Mouse (Mus musculus): ENCODE data around the gene Ascl5.
A peak's percentile ranks its signal among the peaks of the same experiment; 100 is the strongest.

The Ascl5 gene

DNA sequence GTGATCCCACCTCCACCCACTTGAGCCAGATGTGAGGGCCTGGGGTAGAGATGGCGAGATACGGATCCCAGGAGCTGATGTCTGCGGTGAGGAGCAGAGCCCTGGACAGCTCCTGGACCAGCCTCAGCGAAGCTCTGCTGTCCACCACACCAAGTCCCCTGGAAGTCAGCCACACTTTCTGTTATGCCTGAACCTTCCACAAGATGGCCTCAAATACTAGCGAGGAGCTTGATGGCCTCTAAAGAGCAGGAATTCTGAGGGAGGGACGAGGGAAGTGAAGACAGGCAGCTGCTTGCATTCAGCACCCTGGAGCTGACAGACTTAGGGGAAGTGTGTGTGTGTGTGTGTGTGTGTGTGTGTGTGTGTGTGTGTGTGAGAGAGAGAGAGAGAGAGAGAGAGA lies 861 bp downstream of the Ascl5 start:
- ATAC-seq (ENCODE audit: low TSS enrichment): peak; percentile 25

DNA sequence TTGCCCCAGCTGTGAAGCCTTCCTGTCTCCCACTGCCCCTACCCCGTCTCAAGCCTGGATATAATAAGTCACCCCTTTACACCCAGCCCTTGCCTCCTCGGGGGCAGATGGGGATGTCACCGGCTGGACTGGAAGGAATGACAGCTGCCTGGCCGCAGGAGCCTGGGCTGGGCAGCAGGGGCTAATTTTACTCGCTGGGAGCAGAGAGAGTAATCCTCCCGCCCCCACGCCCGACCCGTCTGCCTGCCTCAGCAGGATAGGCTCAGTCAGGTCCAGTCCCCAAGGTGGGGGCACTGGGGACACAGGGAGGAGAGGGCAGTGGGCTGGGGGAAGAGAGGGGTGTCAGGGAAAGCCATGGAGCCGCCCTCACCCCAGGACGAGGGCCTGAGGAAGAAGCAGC lies 1.9 kb downstream of the Ascl5 start, which contains the start of gene Cacna1s:
TSS of gene Cacna1s (plus strand) at position 204 of the 400 bp plus-strand sequence.
- no peak for ATAC-seq (ENCODE audit: low TSS enrichment)

DNA sequence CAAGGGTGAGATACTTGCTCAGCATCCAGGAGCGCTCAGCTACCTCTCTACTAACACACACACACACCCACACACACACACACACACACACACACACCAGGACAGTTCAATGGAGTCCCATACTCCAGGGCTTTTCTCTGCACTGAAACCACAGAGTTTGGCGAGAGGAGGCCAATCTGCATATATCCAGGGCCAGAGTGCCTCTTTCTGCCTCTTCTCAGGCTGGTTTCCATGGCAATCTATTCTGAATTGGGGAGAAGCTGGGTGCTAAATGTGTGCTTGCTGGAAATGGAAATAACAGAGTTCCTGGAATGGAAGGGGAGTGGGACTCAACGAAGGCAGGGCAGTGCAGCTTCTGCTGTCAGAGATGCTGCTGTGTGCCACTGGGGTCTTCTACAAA lies 5.2 kb downstream of the Ascl5 start:
- peak; percentile 81 for ATAC-seq (ENCODE audit: low TSS enrichment)

DNA sequence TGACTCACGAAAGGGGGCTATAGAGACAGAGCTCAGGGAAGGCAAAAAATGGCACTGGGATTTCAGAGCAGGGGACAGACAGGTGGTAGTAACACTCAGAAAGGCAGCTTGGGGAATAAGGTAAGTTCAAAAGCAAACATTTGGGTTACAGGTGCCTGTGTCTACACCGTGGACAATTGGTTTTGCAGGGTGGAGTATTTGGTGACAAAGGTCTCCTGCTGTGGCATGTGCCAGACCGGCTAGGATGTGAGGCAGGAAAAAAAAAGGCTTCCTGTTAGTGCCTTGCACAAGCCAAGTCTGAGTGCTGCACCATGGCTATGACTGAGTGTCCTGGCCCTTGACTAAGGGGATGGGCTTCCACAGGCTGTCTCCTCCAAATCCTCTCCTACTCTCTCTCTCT lies 8.0 kb downstream of the Ascl5 start:
- ATAC-seq (ENCODE audit: low TSS enrichment): no peak

DNA sequence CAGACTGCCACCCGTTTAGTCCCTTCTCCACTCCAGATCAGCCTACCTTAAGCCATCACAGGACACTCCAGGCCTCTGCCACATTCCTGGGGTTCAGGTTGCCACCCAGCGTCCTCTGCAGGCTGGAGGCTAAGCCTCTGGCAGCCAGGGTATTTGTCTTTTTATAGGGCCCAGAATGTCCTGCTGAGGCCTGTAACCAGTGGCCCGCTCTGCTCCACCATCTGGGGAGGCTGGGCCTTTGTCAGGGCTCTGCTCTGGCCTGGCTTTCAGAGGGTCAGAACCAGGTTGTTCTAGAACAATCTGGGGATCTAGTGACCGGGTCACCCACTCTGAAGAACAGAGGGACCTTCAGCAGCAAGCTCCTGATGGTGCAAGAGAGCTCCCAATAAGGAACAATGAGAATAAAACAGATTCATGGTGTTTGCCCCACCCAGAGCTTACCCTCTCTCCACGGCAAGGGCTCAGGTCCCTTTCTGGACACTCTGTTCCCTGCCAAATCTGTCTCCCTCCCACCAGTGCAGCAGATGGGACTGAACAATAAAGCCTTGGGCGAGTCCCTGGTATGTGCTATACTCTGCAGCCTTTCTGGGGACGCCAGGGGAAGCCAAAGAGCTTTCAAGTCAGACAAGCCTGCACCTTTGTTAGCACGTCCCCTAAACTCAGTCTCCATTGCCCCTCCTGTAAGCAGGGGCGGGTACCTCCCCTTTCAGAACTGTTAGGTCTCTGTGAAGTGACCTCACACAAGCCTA lies 10.6 kb downstream of the Ascl5 start:
- ATAC-seq (ENCODE audit: low TSS enrichment): peak; percentile 25; the same call in 1 of the 2 replicates

DNA sequence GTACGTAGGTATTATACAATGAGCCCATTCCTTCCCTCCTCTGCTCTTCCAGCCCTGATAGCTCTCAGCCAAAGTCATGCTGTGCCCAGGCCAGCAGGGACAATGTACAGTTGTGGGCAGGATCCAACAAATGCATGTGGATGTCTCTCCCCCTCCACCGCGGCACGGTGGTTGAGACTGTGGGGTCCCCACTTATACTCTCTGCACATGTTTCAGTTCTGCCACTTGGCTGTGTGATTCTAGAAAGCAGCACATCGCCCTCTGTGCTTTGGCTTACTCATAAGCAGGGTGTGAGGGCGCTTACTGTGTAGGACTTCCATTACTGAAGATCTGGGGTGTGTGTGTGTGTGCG lies 11.2 kb downstream of the Ascl5 start:
- ATAC-seq (ENCODE audit: low TSS enrichment): peak; percentile 72

DNA sequence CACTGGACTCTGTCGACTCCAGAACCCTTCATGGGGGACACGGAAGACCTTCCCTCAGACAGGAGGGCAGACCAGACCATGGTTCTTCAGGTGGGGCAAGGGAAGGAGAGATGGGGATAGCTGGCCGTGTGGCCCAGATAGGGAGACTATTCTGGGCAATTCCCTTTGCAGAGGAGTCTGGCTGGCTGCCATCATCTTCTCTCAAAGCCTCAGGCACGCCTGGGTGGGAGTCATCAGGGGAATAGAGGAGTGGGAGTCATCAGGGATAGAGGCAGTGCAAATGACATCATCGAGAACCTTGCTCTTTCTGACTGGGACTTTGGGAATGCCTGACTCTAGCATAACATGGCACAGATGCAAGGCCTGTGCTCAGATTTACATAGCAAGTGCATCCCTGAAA lies 13.4 kb downstream of the Ascl5 start:
- ATAC-seq (ENCODE audit: low TSS enrichment): no peak; the same call in 1 of the 2 replicates

DNA sequence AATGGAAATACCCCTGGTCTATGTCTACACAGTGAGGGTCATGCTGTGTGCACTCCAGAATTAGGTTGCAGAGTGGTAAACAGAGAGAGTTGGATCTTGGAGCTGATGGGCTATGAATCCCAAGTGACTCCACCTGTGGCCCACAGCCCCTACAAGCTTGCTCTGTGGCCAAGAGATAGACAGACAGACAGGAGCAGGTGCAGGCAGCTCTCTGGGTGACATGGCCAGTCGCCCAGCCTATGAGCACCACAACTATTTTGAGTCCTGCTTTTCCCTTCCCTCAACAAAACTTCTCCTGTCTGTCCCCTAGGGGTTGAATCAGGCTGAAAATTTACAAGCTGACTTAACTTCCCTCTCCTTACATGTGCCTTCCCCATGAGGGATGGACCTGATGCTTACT lies 16.0 kb downstream of the Ascl5 start:
- ATAC-seq (ENCODE audit: low TSS enrichment): no peak

DNA sequence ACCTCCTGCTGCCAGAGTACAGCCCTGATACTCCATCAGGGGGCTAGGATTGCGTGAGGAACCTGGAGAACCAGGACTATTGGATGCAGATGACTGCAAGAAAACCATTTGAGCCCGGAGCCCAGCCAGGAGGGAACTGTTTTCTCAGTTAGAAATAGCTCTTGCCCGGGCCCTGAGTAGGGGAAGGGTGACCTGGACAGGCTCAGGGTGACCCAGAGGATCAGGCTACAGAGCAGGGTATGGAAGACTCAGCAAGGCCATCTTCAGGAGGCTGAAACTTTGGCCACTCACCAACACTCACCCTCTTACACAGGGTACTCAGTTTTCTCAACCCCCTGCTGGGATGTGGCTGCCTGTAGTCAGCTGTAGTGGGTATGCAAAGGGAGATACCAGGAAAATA lies 17.0 kb downstream of the Ascl5 start:
- ATAC-seq (ENCODE audit: low TSS enrichment): no peak

DNA sequence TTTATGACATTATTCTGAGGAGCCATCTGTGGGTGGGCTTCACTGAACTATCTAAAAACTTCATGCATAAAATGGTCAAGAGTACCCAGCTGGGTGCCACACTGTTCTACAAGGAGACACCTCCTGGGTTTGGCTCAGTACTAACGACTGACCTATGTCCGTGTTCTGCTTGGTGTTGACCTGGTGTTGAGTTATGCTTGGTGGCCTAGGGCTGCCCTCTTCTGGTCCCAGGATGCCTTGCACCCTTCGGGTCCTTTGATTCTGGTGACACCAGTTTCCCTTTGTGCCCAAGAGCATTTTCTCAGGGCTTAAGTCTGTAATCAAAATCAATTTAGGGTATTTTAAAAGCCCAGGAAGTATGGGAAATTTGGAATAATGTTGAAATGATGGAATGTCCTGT lies 25.5 kb downstream of the Ascl5 start:
- peak; percentile 72 for ATAC-seq (ENCODE audit: low TSS enrichment)

DNA sequence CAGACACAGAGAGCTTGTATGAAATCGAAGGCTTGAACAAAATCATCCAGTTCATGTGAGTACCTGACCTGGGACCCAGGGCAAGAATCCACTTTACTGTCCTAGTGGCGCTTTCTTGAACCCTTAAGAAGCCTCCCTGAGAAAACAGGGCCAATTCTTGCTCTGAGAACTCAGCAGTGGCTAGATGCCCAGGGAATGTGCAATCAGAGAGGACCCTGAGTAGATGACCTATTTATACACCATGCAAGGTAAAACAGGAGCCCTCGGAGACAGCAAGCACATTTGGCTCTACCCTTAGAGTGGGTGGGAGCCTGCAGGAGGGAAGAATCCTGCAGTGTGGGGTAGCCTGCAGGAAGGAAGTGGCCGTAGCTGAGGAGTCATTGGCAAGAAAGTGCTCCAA lies 27.1 kb downstream of the Ascl5 start:
- ATAC-seq (ENCODE audit: low TSS enrichment): peak; percentile 64

DNA sequence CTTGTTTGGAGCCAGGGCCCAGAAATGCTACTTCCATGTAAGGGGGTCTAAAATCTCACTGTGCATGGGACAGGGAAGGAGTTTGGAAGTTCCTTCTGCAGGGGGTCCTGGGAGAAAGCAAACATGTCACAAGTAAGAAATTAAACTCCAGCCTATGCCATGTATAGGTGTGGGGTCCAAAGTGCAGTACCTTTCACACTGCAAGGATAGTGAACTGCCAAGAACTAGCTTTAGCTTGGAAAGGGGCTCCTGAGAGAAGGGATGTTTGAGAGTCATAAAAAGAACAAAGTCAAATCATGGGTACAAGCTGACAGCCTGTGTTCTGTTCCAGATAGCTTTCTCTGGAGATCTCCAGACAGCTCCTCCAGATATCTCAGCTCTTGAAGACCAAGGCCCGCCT lies 30.6 kb downstream of the Ascl5 start:
- ATAC-seq (ENCODE audit: low TSS enrichment): no peak

DNA sequence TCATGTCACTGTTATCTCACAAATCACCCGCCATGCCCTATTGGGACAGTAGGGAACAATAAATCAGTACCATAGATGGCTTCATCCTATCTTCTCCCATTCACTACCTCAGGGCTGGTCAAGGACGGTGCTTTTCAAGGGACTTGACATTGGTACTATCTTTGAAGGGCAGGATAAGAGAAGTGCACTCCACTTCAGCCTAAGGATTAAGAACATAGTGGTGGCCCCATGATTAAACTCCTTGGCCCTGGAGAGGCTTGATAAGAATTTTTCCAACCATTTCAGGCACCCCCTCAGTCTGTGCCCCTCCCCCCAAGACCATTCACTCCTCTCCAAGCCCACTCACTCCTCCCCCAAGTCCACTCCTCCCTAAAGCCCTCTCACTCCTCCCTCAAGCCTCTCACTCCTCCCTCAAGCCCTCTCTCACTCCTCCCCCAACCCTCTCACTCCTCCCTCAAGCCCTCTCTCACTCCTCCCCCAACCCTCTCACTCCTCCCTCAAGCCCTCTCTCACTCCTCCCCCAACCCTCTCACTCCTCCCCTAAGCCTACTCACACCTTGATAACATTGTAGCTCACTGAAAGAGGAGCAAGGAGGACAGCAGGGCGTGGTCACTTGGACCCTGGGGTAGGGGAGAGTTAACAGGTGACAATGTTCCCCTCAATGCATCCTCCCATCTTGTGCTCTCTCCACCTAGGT lies 35.5 kb downstream of the Ascl5 start:
- ATAC-seq (ENCODE audit: low TSS enrichment): no peak

DNA sequence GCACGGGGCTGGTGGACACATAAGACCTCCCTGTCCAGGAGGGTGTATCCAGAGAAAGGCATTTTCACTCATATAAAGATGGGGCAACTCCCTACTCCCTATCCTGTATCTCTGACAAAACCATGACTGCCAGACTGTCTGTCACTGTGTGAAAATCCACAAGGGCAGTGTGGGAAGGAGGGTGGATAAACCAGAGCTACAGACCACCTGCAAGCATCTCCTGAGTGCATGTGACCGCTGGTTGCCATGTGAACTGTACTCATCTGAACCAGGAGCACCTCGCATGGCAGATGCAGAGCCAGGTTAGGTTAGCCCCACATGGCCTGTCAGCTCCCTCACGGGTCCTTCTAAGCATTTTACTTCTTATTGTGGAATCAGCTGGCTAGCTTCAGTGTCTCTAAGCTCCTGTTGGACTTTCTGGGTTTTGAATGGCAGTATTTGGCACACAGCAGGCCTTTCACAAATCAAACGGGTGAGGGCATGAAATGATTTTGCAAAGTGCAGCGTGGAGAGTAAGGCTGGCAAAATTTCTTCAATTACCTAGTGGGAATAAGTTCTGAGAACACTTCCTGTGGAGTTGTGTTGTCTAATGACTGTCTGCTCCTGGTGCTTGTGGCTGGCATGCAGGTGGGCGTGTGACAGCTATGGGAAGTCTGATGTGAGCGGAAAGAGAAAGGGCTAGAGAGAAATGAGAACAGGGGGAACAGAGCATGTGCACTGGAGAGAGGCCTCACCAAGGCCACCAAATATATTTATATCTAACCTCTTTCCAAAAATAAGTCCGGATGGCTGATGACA lies 39.0 kb downstream of the Ascl5 start:
- ATAC-seq (ENCODE audit: low TSS enrichment): peak; percentile 81

DNA sequence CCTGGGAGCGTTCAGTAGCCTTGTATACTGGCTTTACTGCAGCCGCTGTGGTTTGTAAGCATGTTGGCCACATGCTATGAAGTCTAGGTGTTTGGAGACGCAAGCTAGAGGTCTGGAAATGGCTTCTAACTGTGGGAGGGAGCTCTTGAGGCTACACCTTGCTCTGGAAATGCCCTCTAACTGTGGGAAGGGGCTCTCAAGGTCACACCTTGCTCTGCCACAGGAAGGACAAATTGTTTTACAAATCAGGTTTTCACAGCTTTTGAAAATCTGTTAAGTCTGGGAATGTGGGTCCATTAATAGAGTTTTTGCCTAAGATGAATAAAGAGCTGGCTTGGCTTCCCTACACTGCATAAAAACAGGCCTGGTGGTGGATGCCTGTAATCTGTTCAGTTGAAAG lies 43.1 kb downstream of the Ascl5 start:
- no peak for ATAC-seq (ENCODE audit: low TSS enrichment)

DNA sequence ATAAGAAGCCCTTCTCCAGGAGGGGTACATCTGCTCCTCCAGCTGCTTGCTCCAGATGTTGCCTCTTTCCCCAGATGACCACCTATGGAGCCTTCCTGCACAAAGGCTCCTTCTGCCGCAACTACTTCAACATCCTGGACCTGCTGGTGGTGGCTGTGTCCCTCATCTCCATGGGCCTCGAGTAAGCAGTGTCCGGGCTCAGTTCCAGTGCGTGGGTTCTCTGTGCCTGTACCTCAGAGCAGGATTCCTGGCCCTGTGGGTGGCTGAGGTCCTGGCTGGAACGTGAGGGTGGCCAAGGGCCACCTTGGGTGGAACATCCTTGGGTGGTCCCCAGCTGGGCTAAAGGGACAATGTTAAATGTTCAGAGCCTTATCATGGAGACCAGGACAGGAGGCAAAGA lies 44.2 kb downstream of the Ascl5 start:
- no peak for ATAC-seq (ENCODE audit: low TSS enrichment)

Measured in frontal cortex, adult (tissue).